Mouse (Mus musculus): ENCODE measurements at regions not wholly inside any gene's neighbourhood (a gene's known extent, or its start where the extent isn't known, plus 50 kb on each side); places are given as distances from the start of the nearest gene placed in this dataset.

DNA sequence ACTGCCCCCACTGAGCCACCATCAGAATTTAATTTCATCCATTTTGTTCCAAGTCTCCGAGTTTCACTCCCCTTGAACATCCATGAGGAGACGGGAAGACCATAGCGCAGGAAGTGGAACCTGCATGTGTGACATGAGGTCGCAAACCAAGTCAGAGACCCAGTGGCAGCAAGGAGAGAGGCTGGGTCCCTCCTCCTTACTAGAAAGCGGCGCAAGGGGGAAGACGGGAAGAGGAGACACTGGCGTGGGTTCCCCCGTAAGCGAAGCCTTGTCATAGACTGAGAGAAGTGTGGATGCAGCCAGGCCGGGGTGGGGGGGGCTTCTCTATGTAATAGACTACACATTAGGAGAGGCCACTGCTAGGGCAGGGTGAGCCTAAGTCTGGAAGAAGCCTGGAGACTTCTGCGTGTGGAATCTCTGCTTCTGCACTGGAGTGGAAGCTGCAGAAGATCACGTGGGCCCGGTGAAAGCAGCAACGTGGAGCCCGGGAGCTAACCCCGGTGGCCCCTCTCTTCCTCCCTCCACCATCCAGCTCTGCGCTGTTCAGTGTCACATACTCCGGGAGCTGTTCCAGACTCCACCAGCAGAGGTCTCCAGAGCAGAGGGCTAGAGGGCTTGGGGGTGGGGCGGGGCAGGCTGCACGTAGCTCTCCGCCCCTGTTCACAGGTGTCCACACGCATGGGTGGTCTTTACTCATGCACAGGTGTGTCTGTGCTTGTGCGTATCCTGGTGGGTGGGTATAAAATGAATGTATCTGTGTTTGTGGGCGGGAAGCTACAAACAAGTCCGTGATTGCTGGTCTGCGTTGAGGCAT, 159.4 kb downstream of the Zfp36l2 start:
- peak; percentile 95 for DNase-seq (ENCODE audit: low read depth)

DNA sequence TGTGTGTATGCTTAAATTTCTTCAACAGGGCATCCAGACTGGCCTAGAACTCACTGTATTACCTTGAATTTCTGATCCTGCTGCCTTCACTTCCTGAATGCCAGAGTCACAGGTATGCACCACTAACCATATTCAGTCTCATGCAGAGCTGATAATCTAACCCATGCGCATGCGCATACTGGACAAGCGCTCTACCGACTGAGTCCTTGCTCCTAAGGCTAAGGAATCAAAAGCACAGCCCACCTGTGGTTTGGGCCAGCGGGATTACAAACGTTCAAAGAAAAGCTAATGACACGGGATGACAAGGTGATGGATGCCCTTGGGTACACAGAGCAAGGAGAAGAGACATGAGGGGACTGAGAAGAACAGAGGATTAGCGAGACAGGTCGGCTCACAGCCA, 160.5 kb downstream of the Zfp36l2 start:
- no peak for DNase-seq (ENCODE audit: low read depth)

DNA sequence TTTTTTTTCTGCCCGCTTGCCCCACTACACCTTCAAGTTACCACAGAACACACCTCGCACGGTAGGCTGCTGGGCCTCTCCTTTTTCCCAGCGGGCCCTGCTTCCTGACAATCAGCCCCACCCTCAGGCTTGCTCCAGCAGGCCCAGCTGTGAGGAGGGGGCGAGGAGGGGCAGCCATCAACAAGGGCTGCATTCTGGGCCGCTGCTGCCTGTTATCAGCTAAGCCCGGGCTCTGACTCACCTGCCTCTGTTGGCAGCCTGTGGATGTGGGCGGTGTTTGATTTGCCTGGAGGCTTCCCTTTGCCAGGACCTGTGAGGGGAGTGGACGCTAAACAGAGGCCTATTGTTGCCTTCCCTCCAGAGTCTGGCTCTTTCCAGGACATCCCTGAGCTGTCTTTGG, 161.6 kb downstream of the Zfp36l2 start:
- DNase-seq (ENCODE audit: low read depth), result peak; percentile 68

- peak; percentile 64 for DNase-seq (ENCODE audit: low read depth)
These were observed 165.4 kb downstream of the Zfp36l2 start for GRCm38 (mm10) chr17:84022358-84022757.

DNA sequence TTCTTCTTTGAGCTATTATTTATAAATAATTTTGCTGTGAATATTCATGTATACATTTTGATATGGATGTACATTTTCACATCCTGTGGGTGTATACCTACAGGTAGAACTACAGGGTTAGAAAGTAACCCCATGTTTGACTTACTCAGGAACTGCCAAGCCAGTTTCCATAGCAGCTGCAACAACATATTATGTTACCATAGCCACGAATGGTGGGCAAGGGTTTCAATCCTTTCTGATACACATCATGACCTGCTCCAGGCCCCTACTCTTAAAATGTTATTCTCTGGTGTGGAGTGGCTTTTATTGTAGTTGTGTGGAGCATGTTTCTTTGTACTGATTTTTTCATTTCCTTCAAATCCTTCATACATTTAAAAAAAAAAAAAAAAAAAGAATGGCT, 168.9 kb downstream of the Zfp36l2 start:
- DNase-seq (ENCODE audit: low read depth), result peak; percentile 64

GRCm38 (mm10) chr17:84017891-84018290, 169.9 kb downstream of the Zfp36l2 start:
- no peak for DNase-seq (ENCODE audit: low read depth)

DNA sequence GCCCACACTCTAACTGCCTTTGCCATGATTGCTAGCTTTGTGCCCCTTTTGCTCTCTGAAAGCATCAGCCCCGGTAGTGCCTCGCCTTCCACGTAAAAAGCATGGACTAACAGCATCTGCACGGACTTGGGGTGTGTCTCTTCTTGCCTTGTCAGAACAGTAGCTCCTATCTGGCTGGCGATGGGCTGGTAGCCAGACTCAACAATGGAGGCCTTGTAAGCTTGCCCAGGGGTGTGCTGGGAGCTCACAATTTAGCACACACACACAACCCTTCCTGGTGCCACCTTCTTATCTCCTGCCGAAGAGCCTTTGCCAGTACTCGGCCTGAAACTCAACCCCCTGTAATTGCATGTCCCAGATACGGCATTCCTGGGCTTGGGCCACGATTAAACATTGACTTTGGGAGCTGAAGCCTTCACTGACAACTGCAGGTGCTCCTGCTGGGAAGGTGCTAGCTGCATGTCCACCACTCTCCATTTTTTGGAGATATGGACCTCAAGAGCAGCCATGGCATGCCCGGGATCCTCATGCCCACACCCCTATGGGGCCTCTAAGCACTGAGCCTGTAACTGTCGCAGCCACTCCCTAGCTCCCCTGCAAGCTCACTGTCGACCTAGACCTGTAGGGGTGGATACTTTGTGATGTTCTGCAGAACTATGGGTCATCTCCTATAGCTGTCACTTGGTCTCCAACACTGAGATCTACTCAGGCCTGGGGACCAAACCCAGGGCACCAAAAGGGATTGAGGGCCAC, 166.7 kb upstream of the Haao start:
- no peak for DNase-seq (ENCODE audit: low read depth)

- peak; percentile 51 for DNase-seq (ENCODE audit: low read depth)
These were observed 162.8 kb upstream of the Haao start for GRCm38 (mm10) chr17:84010492-84011060.

- peak; percentile 81 for DNase-seq (ENCODE audit: low read depth)
These were observed 162.2 kb upstream of the Haao start for GRCm38 (mm10) chr17:84009966-84010365.

DNA sequence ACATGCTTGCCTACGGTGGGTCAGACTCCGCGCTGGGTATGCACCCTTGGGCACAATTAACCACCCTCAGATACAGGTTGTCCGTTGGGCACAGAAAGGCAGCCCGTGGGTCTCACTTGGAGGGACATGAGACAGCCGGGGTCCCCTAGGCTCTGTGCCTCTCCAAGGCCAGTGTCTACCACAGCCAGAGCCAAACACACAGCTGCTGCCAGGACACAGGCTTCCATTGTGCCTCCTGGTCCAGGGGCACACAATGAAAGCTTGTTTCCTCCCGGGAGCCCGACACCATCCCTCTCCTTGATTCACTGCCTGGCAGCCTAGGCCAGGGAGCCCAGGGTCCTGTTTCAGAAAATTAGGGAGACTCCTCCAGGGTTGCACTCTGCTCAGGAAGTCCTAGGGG, 161.4 kb upstream of the Haao start:
- no peak for DNase-seq (ENCODE audit: low read depth)

- no peak for DNase-seq (ENCODE audit: low read depth)
These were observed 160.9 kb upstream of the Haao start for GRCm38 (mm10) chr17:84008682-84009052.

DNA sequence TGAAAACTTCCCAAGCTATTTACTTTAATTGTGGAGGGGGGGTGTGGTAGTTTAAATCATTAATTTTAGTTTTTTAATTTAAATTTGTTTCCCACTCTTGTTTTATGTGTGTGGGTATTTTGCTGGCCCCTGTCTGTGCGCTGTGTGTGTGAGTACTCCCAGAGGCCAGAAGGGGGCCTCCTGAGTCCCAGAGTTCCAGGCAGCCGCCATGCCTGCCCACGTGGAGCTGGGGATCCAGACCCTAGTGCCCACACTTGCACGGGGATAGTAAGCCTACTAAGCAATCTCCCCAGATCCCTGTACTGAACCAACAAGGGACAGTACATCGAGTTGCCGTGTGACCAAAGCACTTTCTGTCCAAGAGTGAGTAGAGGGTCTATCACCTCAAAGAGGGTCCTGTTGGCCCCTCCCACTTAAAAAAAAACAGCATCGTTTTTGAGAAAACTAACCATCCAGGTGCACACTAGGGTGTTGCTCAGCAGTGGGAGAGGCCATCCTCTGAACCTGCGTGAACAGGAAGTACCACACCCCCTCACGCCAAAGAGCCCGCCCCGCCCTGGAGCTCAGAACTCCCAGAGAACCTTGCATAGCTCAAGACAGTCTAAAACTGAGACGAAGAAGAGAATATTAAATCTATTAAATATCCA, 160.4 kb upstream of the Haao start:
- DNase-seq (ENCODE audit: low read depth), result peak; percentile 80

- DNase-seq (ENCODE audit: low read depth), result peak; percentile 73
These were observed 159.0 kb upstream of the Haao start for GRCm38 (mm10) chr17:84006748-84007147.

DNA sequence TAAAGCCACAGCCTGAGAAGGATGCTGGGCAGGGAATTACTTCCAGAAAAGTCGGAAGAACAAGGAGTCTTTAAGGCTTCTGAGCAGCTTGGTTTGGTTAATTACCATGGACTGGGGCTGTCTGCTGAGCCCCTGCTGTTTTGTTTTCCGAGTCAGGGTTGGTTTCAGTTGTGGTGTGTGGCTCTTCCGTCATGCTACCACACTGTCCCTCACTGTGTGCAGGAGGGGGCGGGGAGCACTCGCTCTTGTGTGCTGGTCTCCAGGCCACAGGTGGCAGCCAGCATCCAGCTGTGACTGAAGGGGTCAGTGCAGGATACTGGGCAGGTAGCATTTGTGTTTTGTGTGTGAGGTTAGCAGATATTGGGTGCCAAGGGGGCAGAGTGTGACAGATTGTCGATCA, 156.5 kb upstream of the Haao start:
- peak; percentile 91 for DNase-seq (ENCODE audit: low read depth)

DNA sequence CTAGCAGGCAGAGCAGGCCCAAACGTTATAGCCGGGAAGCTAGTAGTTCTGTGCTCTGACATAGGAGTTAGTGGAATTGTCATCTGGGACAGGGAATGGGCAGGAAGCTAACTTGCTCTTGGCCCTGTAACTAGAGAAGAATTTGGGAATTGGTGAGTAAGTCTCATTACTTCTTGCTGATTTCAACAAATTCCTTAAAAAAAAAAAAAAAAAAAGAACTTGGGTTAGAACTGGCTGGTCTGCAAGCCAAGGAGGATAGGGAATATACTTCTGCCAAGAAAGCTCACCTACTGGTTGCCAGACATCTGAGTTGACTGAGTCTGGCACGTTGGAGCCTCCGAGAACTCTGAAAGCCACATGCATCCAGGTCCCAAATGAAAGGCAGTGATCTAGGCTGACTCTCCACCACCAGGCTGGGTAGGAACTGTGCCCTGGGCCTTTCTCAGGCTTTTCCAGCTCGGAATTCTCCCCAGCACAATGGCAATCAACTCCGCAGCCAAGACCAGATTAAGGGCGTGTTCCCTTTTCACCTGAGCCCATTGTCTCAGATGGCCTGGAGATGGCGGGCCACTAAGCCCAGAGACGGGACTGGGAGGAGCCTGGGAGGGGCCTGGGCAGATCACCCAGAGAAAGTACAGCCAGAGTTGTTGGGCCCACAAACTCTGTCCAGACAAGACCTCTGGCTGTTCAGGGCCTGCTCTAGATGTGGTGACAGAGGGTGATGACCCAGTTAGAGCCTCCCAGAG, 155.9 kb upstream of the Haao start:
- DNase-seq (ENCODE audit: low read depth), result peak; percentile 20

DNA sequence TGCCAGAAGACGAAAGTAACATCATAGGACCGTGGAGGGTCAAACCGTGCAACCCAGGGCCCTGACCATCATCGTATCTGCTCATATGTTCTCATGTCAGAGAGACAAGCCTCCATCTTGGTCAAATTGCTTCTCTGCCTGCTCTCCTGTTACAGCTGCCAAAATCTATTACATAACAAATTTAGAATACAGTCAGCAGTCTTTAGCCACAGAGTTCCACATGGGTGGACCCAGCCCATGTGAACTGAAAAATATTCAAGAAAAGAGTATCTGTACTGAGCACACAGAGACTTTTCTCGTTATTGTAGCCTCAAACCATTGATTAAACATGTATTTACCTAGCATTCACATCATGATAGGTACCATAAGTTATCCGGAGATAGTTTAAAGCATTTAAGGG, 155.2 kb upstream of the Haao start:
- no peak for DNase-seq (ENCODE audit: low read depth)

DNA sequence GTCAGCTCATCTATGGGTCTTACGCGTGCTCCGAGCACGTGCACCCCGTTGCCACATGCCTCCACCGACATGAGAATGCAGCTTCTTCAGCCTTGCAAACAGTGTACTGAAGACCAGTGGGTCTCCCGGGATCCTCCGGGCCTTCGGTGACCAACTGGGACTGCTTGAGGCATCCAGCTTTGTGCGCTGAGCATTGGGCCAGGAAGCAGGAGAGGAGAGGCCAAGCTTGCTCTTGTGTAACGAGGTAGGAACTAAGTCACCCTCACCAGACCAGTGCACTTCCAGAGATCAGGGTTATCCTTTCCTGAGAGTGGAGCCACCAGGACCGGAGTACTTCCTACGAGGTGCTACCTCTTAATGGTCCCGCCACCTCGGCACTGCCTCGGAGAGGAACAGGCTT, 154.6 kb upstream of the Haao start:
- no peak for DNase-seq (ENCODE audit: low read depth)

GRCm38 (mm10) chr17:84000115-84000514, 152.4 kb upstream of the Haao start:
- no peak for DNase-seq (ENCODE audit: low read depth)

- DNase-seq (ENCODE audit: low read depth), result no peak
These were observed 151.3 kb upstream of the Haao start for GRCm38 (mm10) chr17:83998972-83999545.

DNA sequence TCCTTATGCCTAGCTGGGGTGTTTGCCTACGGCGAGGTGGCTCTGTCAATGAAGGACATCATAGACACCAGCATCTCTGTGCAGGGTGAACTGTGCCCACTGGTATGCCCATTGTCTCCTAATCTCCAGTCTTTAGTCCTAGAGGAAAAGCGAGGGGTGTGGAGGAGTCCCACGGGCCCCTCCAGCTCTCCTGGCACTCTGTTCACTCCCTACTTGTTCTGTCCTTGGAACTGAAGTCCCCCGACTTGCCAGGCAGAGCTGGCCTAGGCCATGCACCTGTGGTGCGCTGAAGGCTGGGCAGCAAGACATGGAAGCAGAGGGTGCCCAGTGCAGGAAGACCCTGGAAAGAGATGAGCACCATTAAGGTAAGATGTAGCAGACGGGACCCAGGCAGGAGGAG, 150.6 kb upstream of the Haao start:
- no peak for DNase-seq (ENCODE audit: low read depth)

- DNase-seq (ENCODE audit: low read depth), result peak; percentile 90
These were observed 150.0 kb upstream of the Haao start for GRCm38 (mm10) chr17:83997778-83998177.

- no peak for DNase-seq (ENCODE audit: low read depth)
These were observed 145.3 kb upstream of the Haao start for GRCm38 (mm10) chr17:83993028-83993427.

All from induced T-regulatory cell, adult 2 months (primary cell).